ENCODE assay signal across 8 mouse cellular contexts in the genomic region with DNA sequence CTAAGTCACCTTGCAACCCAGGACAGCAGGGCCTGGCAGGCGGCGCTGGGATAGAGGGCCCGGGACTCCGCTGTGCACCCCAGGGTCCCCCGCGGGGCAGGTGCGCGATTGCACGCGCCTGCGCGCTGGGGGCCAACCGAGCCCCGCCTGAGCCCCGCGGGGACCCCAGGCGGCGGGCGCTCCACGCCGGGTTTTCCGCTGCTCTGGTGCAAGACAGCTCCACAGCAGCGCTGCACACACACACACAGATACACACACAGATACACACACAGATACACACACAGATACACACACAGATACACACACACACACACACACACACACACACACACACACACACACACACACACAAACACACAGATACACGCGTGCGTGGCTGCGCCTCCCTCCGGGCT.
DNase-seq lines count a peak whose midpoint lies in the region; ATAC-seq lines count a peak whose summit lies in the region.
"Not testable (repeated sequence)": the region's sequence is repeated elsewhere in the genome, so short reads cannot be mapped to it uniquely, and the experiment has no call there.

No protein-coding gene starts in this region.

- peak overlapping the region; percentile 88 for H3K9ac ChIP-seq in hindbrain, embryonic 14.5 days

- not testable (repeated sequence) for H3K27me3 ChIP-seq in hindbrain, embryonic 14.5 days (ENCODE audit: control insufficient read depth, insufficient read depth, low read length)

- ATAC-seq in frontal cortex, adult (ENCODE audit: low TSS enrichment), result peak; percentile 38; the same call in 1 of the 2 replicates
- ATAC-seq in hindbrain, embryonic 14.5 days (ENCODE audit: low FRiP score), result peak; percentile 82

- peak overlapping the region; percentile 98 for H3K4me2 ChIP-seq in hindbrain, embryonic 14.5 days (replicated peaks)

- 1% methylated on average over 28 of the region's 28 CpGs for WGBS in hindbrain, embryonic 14.5 days

- H3K9me3 ChIP-seq in hindbrain, embryonic 14.5 days (ENCODE audit: control insufficient read depth, low read length), result not testable (repeated sequence)

- H3K36me3 ChIP-seq in hindbrain, embryonic 14.5 days (replicated peaks; ENCODE audit: control insufficient read depth, insufficient read depth), result not testable (repeated sequence)

- peaks cover 21% of the 10 kb centered on the region for H3K4me1 ChIP-seq in hindbrain, embryonic 14.5 days (replicated peaks; ENCODE audit: control insufficient read depth, insufficient read depth, low read length)

- DNase-seq in Muller cell, postnatal 12 days (ENCODE audit: inconsistent ontology term), result peak; percentile 39
- DNase-seq in cerebellum, postnatal 10 days, result peak; percentile 49 to 64
- DNase-seq in hindbrain, embryonic 14.5 days (ENCODE audit: low spot score), result peak; percentile 51
- DNase-seq in left cerebral cortex, adult 18-20 months (ENCODE audit: low spot score in 2 of 2), result peak; percentile 23 to 51
- DNase-seq in lung, postnatal 14 days, result peak; percentile 37
- DNase-seq in ovary, postnatal 14 days (ENCODE audit: low spot score), result peak; percentile 25
- peak; percentile 95 for DNase-seq in thymus, postnatal 0 days (ENCODE audit: low spot score)

- H3K4me3 ChIP-seq in hindbrain, embryonic 14.5 days (replicated peaks; ENCODE audit: low read length), result peak overlapping the region; percentile 88

- peak overlapping the region; percentile 78 for H3K27ac ChIP-seq in hindbrain, embryonic 14.5 days

Comparison
In these comparisons a context has a peak if more than half of its experiments do, and no peak if none do; other contexts are left out.
1. Peak in every context shown above with its lines: DNase-seq, ATAC-seq, H3K4me3 ChIP-seq and H3K27ac ChIP-seq.
2. DNase-seq: peak in every context shown above with its lines; median percentile 95 in thymus, postnatal 0 days; 56 in cerebellum, postnatal 10 days; 51 in hindbrain, embryonic 14.5 days; 39 in Muller cell, postnatal 12 days; 37 in left cerebral cortex, adult 18-20 months; 37 in lung, postnatal 14 days; 25 in ovary, postnatal 14 days.